Mouse (Mus musculus): ENCODE data around the gene Thsd4. TPM values are rescaled to one million over a fixed set of nuclear protein-coding genes. Genes with fewer than 3 reads are reported as not detected.

The Thsd4 gene
- polyA plus RNA-seq, 1 experiment from 2014 or later = 8.7 TPM

GRCm38 (mm10) chr9:60106683-60107082 lies 415.2 kb downstream of the Thsd4 start:
- Histone ChIP-seq H3K27ac (replicated peaks) (no peak overlapping the region), H3K4me1 (replicated peaks) (peaks cover 8% of the 10 kb centered on the region; the same call in 1 of the 2 replicates), H3K9me3 (no peaks in the 10 kb centered on the region), H3K9ac (no peak overlapping the region), H3K4me2 (no peak overlapping the region), H3K27me3 (no peaks in the 10 kb centered on the region), H3K36me3 (no peaks in the 10 kb centered on the region), H3K4me3 (no peak overlapping the region)
- 88% methylated on average over 6 of the region's 6 CpGs for WGBS
- no peak for ATAC-seq (ENCODE audit: low read depth)

GRCm38 (mm10) chr9:60106106-60106505 lies 415.7 kb downstream of the Thsd4 start:
- ATAC-seq (ENCODE audit: low read depth) = no peak
- WGBS = 78% methylated on average over 1 of the region's 1 CpGs

GRCm38 (mm10) chr9:60094211-60094610 lies 427.6 kb downstream of the Thsd4 start:
- no peak for ATAC-seq (ENCODE audit: low read depth)

More at GRCm38 (mm10) chr9:60106106-60106505, 415.7 kb downstream of the Thsd4 start:
- Histone ChIP-seq H3K36me3 (no peaks in the 10 kb centered on the region), H3K9me3 (no peaks in the 10 kb centered on the region), H3K4me1 (replicated peaks) (peaks cover 8% of the 10 kb centered on the region; the same call in 1 of the 2 replicates), H3K4me3 (no peak overlapping the region), H3K4me2 (no peak overlapping the region), H3K9ac (no peak overlapping the region), H3K27ac (replicated peaks) (no peak overlapping the region), H3K27me3 (no peaks in the 10 kb centered on the region)

GRCm38 (mm10) chr9:60092428-60092827 lies 429.4 kb downstream of the Thsd4 start:
- Histone ChIP-seq H3K4me3 (no peak overlapping the region), H3K36me3 (no peaks in the 10 kb centered on the region), H3K27me3 (no peaks in the 10 kb centered on the region), H3K4me1 (replicated peaks) (no peaks in the 10 kb centered on the region; the same call in 1 of the 2 replicates), H3K9ac (no peak overlapping the region), H3K4me2 (no peak overlapping the region), H3K9me3 (no peaks in the 10 kb centered on the region), H3K27ac (replicated peaks) (no peak overlapping the region)
- ATAC-seq (ENCODE audit: low read depth) = no peak
- 51% methylated on average over 5 of the region's 5 CpGs for WGBS

More at GRCm38 (mm10) chr9:60094211-60094610, 427.6 kb downstream of the Thsd4 start:
- no peaks in the 10 kb centered on the region for H3K9me3 ChIP-seq
- no peak overlapping the region for H3K4me3 ChIP-seq
- no peaks in the 10 kb centered on the region for H3K36me3 ChIP-seq
- H3K27ac ChIP-seq (replicated peaks) = no peak overlapping the region
- no peak overlapping the region for H3K9ac ChIP-seq
- H3K4me2 ChIP-seq = no peak overlapping the region
- 69% methylated on average over 1 of the region's 1 CpGs for WGBS
- H3K27me3 ChIP-seq = no peaks in the 10 kb centered on the region
- no peaks in the 10 kb centered on the region; the same call in 1 of the 2 replicates for H3K4me1 ChIP-seq (replicated peaks)

GRCm38 (mm10) chr9:60089441-60089840 lies 432.4 kb downstream of the Thsd4 start:
- Histone ChIP-seq H3K4me2 (no peak overlapping the region), H3K36me3 (no peaks in the 10 kb centered on the region), H3K27me3 (no peaks in the 10 kb centered on the region), H3K9me3 (no peaks in the 10 kb centered on the region), H3K9ac (no peak overlapping the region), H3K27ac (replicated peaks) (no peak overlapping the region), H3K4me1 (replicated peaks) (no peaks in the 10 kb centered on the region; the same call in 1 of the 2 replicates), H3K4me3 (no peak overlapping the region)
- no peak for ATAC-seq (ENCODE audit: low read depth)
- WGBS = 91% methylated on average over 4 of the region's 4 CpGs

GRCm38 (mm10) chr9:60088101-60088500 lies 433.7 kb downstream of the Thsd4 start:
- no peak overlapping the region for H3K9ac ChIP-seq

GRCm38 (mm10) chr9:60082107-60082581 lies 439.7 kb downstream of the Thsd4 start:
- H3K27me3 ChIP-seq = no peaks in the 10 kb centered on the region
- 12% methylated on average over 5 of the region's 5 CpGs for WGBS
- no peak overlapping the region for H3K27ac ChIP-seq (replicated peaks)
- no peak overlapping the region for H3K4me3 ChIP-seq
- H3K36me3 ChIP-seq = no peaks in the 10 kb centered on the region
- H3K4me2 ChIP-seq = 0 out of 2 replicates have a peak overlapping the region, but pooled peaks have one; percentile 11
- ATAC-seq (ENCODE audit: low read depth) = 0 out of 2 replicates have a peak, but pooled peaks have one; percentile 56
- H3K4me1 ChIP-seq (replicated peaks) = peaks cover 17% of the 10 kb centered on the region
- H3K9me3 ChIP-seq = no peaks in the 10 kb centered on the region
- H3K9ac ChIP-seq = no peak overlapping the region

More at GRCm38 (mm10) chr9:60088101-60088500, 433.7 kb downstream of the Thsd4 start:
- no peaks in the 10 kb centered on the region for H3K27me3 ChIP-seq
- WGBS = 56% methylated on average over 5 of the region's 5 CpGs
- no peaks in the 10 kb centered on the region for H3K36me3 ChIP-seq
- no peaks in the 10 kb centered on the region for H3K9me3 ChIP-seq
- H3K4me2 ChIP-seq = no peak overlapping the region
- peaks cover 6% of the 10 kb centered on the region; the same call in 1 of the 2 replicates for H3K4me1 ChIP-seq (replicated peaks)
- no peak overlapping the region for H3K4me3 ChIP-seq
- no peak overlapping the region for H3K27ac ChIP-seq (replicated peaks)
- ATAC-seq (ENCODE audit: low read depth) = no peak

- ATAC-seq (ENCODE audit: low read depth) = no peak
- no peak overlapping the region for H3K4me2 ChIP-seq
- WGBS = 43% methylated on average over 1 of the region's 1 CpGs
- H3K9ac ChIP-seq = no peak overlapping the region
- H3K9me3 ChIP-seq = no peaks in the 10 kb centered on the region
- H3K4me3 ChIP-seq = no peak overlapping the region
- no peak overlapping the region for H3K27ac ChIP-seq (replicated peaks)
- no peaks in the 10 kb centered on the region for H3K27me3 ChIP-seq
- peaks cover 16% of the 10 kb centered on the region for H3K4me1 ChIP-seq (replicated peaks)
- H3K36me3 ChIP-seq = no peaks in the 10 kb centered on the region
These were observed 444.1 kb downstream of the Thsd4 start for GRCm38 (mm10) chr9:60077761-60078160.

GRCm38 (mm10) chr9:60076396-60076795 lies 445.4 kb downstream of the Thsd4 start:
- 24% methylated on average over 4 of the region's 4 CpGs for WGBS
- Histone ChIP-seq H3K4me2 (no peak overlapping the region), H3K36me3 (no peaks in the 10 kb centered on the region)

GRCm38 (mm10) chr9:60071620-60072263 lies 450.1 kb downstream of the Thsd4 start:
- no peak overlapping the region for H3K4me2 ChIP-seq
- ATAC-seq (ENCODE audit: low read depth) = peak; percentile 87
- H3K9ac ChIP-seq = no peak overlapping the region
- no peak overlapping the region for H3K27ac ChIP-seq (replicated peaks)
- no peaks in the 10 kb centered on the region for H3K9me3 ChIP-seq
- H3K36me3 ChIP-seq = no peaks in the 10 kb centered on the region
- H3K4me1 ChIP-seq (replicated peaks) = peaks cover 24% of the 10 kb centered on the region
- H3K27me3 ChIP-seq = no peaks in the 10 kb centered on the region
- H3K4me3 ChIP-seq = no peak overlapping the region
- 21% methylated on average over 5 of the region's 5 CpGs for WGBS

More at GRCm38 (mm10) chr9:60076396-60076795, 445.4 kb downstream of the Thsd4 start:
- no peak overlapping the region for H3K4me3 ChIP-seq
- no peak overlapping the region for H3K9ac ChIP-seq
- no peak for ATAC-seq (ENCODE audit: low read depth)
- no peaks in the 10 kb centered on the region for H3K9me3 ChIP-seq
- no peaks in the 10 kb centered on the region for H3K27me3 ChIP-seq
- peaks cover 19% of the 10 kb centered on the region for H3K4me1 ChIP-seq (replicated peaks)
- no peak overlapping the region for H3K27ac ChIP-seq (replicated peaks)

- H3K27me3 ChIP-seq = no peaks in the 10 kb centered on the region
- H3K36me3 ChIP-seq = no peaks in the 10 kb centered on the region
- WGBS = 95% methylated on average over 8 of the region's 8 CpGs
- peaks cover 16% of the 10 kb centered on the region for H3K4me1 ChIP-seq (replicated peaks)
- H3K27ac ChIP-seq (replicated peaks) = no peak overlapping the region
- no peak overlapping the region for H3K4me2 ChIP-seq
- H3K9me3 ChIP-seq = no peaks in the 10 kb centered on the region
- no peak for ATAC-seq (ENCODE audit: low read depth)
- H3K4me3 ChIP-seq = no peak overlapping the region
- H3K9ac ChIP-seq = no peak overlapping the region
These were observed 454.6 kb downstream of the Thsd4 start for GRCm38 (mm10) chr9:60067241-60067640.

GRCm38 (mm10) chr9:60065184-60065583 lies 456.7 kb downstream of the Thsd4 start:
- Histone ChIP-seq H3K4me2 (no peak overlapping the region), H3K9ac (no peak overlapping the region), H3K9me3 (no peaks in the 10 kb centered on the region), H3K27ac (replicated peaks) (no peak overlapping the region), H3K27me3 (no peaks in the 10 kb centered on the region), H3K36me3 (no peaks in the 10 kb centered on the region), H3K4me1 (replicated peaks) (no peaks in the 10 kb centered on the region), H3K4me3 (no peak overlapping the region)
- ATAC-seq (ENCODE audit: low read depth) = no peak
- 90% methylated on average over 4 of the region's 4 CpGs for WGBS
